Mouse (Mus musculus) layer of hippocampus, postnatal 36 days (tissue): ENCODE measurements at regions not wholly inside any gene's neighbourhood (a gene's known extent, or its start where the extent isn't known, plus 50 kb on each side); places are given as distances from the start of the nearest gene placed in this dataset.

Experiments
- DNase-seq, 2 experiments: peaks; one replicate each; pipeline ENCODE4 v3.0.0; 2022

- no peak for DNase-seq
Observed at GRCm38 (mm10) chr6:147686927-147687326, 211.3 kb downstream of the Ccdc91 start.

- DNase-seq = no peak
Observed at GRCm38 (mm10) chr6:147698255-147698654, 222.6 kb downstream of the Ccdc91 start.

- DNase-seq = no peak
Observed at GRCm38 (mm10) chr6:147699449-147699848, 223.8 kb downstream of the Ccdc91 start.

GRCm38 (mm10) chr6:147700629-147701028 lies 225.0 kb downstream of the Ccdc91 start:
- DNase-seq = no peak

GRCm38 (mm10) chr6:147701956-147702355 lies 226.3 kb downstream of the Ccdc91 start:
- no peak for DNase-seq

- no peak for DNase-seq
Observed at GRCm38 (mm10) chr6:147704297-147704696, 228.7 kb downstream of the Ccdc91 start.

- no peak for DNase-seq
Observed at GRCm38 (mm10) chr6:147705936-147706335, 230.3 kb downstream of the Ccdc91 start.

GRCm38 (mm10) chr6:147706741-147707140 lies 231.1 kb downstream of the Ccdc91 start:
- no peak for DNase-seq

GRCm38 (mm10) chr6:147718052-147718712 lies 242.6 kb downstream of the Ccdc91 start:
- peak; percentile 20 to 35 for DNase-seq

- no peak for DNase-seq
Observed at GRCm38 (mm10) chr6:147718713-147719490, 243.3 kb downstream of the Ccdc91 start.

- DNase-seq = no peak
Observed at GRCm38 (mm10) chr6:147719539-147719938, 243.9 kb downstream of the Ccdc91 start.

GRCm38 (mm10) chr6:147723336-147723735 lies 247.7 kb downstream of the Ccdc91 start:
- no peak for DNase-seq

GRCm38 (mm10) chr6:147726987-147727386 lies 251.4 kb downstream of the Ccdc91 start:
- DNase-seq = no peak

- no peak for DNase-seq
Observed at GRCm38 (mm10) chr6:147727644-147728533, 252.3 kb downstream of the Ccdc91 start.

- no peak for DNase-seq
Observed at GRCm38 (mm10) chr6:147729721-147730120, 254.1 kb downstream of the Ccdc91 start.

GRCm38 (mm10) chr6:147738621-147739325 lies 263.1 kb downstream of the Ccdc91 start:
- no peak for DNase-seq

GRCm38 (mm10) chr6:147741446-147741845 lies 265.8 kb downstream of the Ccdc91 start:
- DNase-seq = peak; percentile 9 to 24

GRCm38 (mm10) chr6:147744081-147744480 lies 268.5 kb downstream of the Ccdc91 start:
- no peak for DNase-seq

- no peak for DNase-seq
Observed at GRCm38 (mm10) chr6:147745690-147746089, 270.1 kb downstream of the Ccdc91 start.

- no peak for DNase-seq
Observed at GRCm38 (mm10) chr6:147747945-147748344, 272.3 kb downstream of the Ccdc91 start.

GRCm38 (mm10) chr6:147752301-147752700 lies 276.7 kb downstream of the Ccdc91 start:
- no peak for DNase-seq

GRCm38 (mm10) chr6:147753828-147754227 lies 278.2 kb downstream of the Ccdc91 start:
- DNase-seq = no peak
